Mouse (Mus musculus) regulatory T cell (primary cell): ENCODE data around the gene Tbx6.

Experiments
- in situ Hi-C: fragments of 300-600 bp; cut with MboI, MseI; formaldehyde crosslinking; loops from one replicate; pipeline ENCODE4 v1.15.1; 2025; ENCODE audit warnings: high pct_unique_total_duplicates

Tbx6 gene

GRCm38 (mm10) chr7:126780971-126781635 is at the start of gene Tbx6:
Tbx6 (plus strand) TSS chr7:126781483.
- in situ Hi-C loops, result no loop called here

DNA sequence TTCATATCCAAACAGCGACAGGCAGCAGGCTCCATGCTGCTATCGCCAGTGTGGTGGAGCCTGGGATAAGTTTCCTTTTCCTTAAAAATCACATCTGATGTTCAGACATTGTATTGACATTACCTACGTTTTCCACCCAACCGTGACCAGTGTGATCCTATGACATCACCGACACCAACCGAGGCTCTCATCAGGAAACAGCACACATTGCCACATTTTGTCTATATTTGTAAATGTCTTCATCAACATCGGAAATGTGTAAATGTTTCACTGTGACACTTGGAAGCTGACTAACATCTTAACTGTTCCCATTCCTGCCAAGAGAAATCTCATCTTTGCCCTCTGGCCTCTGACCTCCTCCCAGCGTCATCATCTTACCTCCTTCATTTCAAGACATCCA is 45.2 kb upstream of the Tbx6 start:
- in situ Hi-C loops, result no loop called here

GRCm38 (mm10) chr7:126739551-126739950 is 41.7 kb upstream of the Tbx6 start:
- in situ Hi-C loops, result no loop called here

DNA sequence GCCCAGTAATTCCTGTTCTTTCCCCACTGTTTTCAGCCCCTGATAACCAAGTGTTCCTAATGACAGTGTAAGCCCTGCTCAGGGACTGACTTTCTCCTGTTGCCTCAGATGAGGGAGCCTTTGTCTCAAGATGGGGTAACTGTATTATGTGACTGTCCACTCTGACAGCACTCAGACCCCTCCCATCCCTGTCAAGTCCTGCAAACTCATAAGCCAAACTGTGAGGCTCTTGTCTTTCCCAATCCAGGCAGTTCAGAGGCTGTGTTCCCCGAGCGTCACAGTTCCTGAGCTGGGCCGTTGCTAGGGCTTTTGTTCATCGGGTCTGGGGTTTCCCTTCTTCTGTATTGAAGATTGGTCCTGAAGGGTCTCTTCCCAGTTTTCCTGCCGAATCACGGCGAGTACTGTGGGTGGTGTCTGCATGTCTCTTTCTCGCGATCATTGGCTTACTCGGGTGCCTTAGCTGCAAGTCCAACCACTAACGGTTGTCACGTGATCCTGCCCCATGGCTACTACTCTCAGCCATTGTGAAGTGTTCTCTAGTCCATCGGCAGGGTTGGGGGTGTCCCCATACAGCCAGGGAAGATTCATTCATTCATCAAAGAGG is 41.0 kb upstream of the Tbx6 start:
- in situ Hi-C loops, result no loop called here

GRCm38 (mm10) chr7:126740977-126741376 is 40.3 kb upstream of the Tbx6 start:
- in situ Hi-C loops, result no loop called here

DNA sequence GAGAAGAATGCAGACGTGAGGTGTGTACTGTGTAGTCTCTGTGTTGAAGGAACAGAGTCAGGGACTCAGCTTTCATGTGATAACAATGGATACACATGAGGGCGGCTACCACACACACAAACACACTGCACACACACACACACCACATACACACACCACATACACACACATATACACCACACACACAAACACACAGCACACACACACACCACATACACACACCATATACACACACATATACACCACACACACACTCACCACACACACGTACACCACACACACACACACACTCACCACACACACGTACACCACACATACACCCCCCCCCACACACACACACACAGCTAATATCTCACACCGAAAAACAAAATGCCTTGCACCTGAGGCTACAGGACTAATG is 39.8 kb upstream of the Tbx6 start:
- in situ Hi-C loops, result no loop called here

- in situ Hi-C loops, result no loop called here
These were observed 39.3 kb upstream of the Tbx6 start for GRCm38 (mm10) chr7:126741964-126742482.

- in situ Hi-C loops, result no loop called here
These were observed 35.2 kb upstream of the Tbx6 start for GRCm38 (mm10) chr7:126746066-126746465.

GRCm38 (mm10) chr7:126746798-126747197 is 34.5 kb upstream of the Tbx6 start:
- in situ Hi-C loops, result no loop called here

GRCm38 (mm10) chr7:126748824-126749223 is 32.5 kb upstream of the Tbx6 start:
- in situ Hi-C loops, result no loop called here

DNA sequence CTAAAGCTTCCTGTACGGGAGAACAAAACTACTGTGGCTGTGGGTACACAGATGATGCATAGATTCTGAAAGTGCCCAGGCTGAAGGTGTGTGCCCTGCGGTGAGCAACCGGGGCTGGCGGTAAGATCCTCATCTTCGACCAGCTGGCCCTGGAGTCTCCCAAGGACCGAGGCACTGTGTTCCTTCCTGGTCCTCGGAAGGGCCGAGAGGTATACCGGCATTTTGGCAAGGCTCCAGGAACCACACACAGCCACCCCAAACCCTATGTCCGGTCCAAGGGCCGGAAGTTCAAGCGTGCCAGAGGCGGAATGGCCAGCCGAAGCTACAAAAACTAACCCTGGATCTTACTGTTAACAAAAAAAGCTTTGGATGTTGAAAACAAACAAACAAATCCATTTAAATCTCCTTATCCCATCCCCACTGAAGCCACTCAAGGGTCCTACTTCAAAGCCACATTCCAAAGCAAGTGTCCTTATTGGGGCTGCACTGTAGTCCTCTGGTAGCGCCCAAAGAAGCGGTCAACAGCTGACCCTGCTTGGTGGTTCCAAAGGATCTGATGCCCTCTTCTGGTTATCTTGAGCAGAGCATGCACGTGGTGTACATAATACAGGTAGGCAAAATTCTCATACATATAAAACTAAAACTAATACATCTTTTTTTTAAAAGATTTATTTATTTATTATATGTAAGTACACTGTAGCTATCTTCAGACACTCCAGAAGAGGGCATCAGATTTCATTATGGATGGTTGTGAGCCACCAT is 31.5 kb upstream of the Tbx6 start:
- in situ Hi-C loops, result no loop called here

DNA sequence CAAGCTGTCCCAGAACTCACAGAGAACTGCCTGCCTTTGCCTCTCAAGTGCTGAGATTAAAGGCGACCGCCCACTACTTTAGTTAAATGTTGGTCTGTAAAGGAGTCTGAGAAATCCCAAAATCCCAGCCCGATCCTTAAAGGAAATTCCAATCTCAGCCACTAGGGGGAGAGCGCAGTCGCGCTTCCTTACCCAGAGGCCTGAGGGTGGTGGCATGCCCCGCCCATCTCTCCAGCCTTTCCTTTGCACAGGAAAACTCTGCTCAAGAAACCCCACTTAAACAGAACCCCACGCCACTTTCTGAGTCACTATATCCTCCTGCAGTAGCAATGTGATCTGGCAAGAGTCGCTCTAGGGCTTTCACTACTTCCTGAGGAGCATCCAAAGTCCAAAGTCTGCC is 26.4 kb upstream of the Tbx6 start:
- in situ Hi-C loops, result no loop called here

- in situ Hi-C loops, result no loop called here
These were observed 22.7 kb upstream of the Tbx6 start for GRCm38 (mm10) chr7:126758539-126758938.

- in situ Hi-C loops, result no loop called here
These were observed 22.1 kb upstream of the Tbx6 start, which contains the start of gene Mapk3 for GRCm38 (mm10) chr7:126759050-126759671. Mapk3 (plus strand) TSS chr7:126759601.

DNA sequence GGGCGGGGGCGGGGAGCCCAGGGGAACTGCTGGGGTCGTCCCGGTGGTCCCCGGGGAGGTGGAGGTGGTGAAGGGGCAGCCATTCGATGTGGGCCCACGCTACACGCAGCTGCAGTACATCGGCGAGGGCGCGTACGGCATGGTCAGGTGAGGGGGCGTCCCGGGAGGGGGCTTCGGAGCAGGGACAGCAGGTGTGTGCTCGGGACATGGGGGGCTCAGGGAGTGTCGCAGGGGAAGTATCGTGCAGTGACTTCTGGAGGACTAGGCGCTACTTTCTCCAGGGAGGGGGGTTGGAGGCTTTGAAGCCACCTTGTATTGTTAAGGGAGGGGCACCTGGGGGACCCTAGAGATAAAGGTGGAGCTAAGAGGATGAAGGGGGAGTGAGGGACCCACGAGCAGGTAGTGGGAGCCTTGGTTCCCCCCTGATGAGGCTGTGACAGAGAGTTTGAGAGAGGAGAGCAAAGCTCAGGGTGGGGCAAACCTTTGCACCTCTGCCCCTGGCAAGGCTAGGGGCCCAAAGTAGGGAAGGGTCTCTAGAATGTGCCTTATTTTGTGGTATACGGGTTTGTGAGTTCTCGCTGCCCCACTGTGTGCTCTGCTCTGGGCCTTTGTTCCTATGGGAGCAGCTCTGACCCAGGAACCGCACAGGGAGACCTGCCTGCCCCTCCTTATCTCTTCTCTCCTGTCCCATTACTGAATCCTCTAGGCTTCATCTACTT is 21.5 kb upstream of the Tbx6 start:
- in situ Hi-C loops, result no loop called here

GRCm38 (mm10) chr7:126760391-126760802 is 20.9 kb upstream of the Tbx6 start:
- in situ Hi-C loops, result no loop called here

GRCm38 (mm10) chr7:126760956-126761355 is 20.3 kb upstream of the Tbx6 start:
- in situ Hi-C loops, result no loop called here

DNA sequence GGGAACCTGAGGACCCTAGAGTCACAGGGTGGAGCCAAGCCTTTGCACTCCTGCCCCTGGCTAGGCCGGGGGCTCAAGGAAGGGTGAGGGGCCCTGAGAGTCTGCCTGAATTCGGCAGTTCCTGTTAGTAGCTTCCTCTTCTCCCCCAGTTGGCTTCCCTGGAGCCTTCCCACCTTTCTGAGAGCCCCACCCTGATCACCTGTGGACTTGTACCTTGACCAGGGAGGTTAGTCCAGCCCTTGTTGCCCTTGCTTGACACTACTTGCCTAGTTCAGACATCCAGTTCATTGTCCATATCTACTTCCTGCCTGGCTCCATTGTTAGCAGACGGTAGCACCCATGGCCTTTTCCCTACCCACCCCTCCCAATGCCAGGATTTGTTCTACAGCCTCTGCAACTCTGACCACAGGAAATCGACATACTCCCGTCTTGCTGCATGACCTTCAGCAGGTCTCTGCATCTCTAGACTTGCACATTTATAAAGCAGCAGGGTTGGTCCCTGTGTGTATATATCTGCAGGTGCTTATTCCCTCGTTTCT is 19.7 kb upstream of the Tbx6 start:
- in situ Hi-C loops, result no loop called here

DNA sequence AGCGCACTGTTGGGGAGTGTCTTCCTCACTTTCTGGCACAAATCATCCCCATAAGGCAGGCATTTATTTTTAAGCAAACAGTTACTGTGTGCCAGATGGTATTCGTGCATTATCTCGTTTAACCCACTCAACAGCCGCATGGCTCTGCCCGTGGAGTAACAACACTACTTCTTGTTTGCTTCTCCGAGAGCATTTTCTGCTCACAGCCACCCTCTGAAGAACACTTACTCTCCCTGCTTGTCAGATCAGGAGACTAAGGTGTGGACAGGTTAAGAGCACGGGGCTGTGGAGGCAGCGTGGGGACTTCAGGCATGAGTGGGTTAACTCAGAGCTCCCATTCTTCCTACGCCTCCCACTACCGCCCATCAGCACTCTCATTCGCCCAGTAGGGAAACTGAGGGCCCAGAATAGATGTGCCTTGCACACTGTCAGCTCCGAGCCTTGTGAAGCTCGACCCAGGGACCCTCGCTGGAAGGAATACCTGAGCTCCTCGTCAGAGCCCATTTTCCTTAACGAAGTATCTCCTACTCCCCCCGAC is 18.7 kb upstream of the Tbx6 start:
- in situ Hi-C loops, result no loop called here

DNA sequence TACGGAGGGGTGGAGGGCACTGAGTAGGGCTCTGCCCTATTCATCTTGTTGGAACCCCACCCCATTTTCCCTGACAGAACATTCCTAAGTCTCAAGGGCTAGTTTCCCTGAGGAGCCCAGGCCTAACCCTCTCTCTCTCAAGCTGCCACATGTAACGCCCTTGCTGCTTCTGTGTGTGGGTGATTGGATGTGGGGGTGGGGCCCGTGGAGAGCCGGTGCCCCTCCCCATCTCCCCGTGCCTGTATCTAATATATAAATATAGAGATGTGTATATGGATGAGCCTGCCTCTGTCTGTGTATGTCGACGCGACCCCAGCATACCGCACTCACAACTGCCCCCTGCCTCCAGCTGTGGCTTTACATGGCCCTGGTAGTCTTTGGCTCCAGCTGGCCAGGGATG is 15.7 kb upstream of the Tbx6 start:
- in situ Hi-C loops, result no loop called here

DNA sequence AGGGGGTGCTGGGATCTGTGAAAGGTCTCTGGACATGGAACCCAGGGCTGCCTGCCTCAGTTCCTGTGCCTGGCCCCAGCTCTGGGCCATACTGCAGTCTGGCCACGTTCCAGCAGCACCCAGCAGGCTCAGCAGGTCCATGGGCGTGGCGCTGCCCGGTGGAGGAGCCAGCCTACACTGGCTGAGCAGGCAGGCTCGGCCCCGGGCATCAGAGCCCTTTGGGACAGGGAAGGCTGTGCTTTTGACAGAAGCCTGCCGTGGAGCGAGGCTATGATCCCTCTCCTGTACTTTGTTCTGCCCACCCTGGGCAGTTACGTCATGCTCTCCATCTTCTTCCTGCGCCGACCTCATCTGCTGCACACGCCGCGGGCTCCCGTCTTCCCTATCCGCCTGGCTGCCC is 15.1 kb upstream of the Tbx6 start, which contains the start of gene Gdpd3:
Gene Gdpd3, plus strand, starts transcription at position 134 of the 400 bp plus-strand sequence.
- in situ Hi-C loops, result no loop called here
